Mouse (Mus musculus) olfactory bulb, adult 2 months (tissue): ENCODE measurements around the gene Fsd2. TPM values are rescaled to one million over a fixed set of nuclear protein-coding genes. Genes with fewer than 3 reads are reported as not detected.

Experiments
- H3K27ac ChIP-seq: fragments of 200-500 bp; 2 replicates; pipeline ENCODE4 v1.5.1; 2012; ENCODE audit warnings: low read depth, low read length; ENCODE audit not compliant: insufficient read depth
- H3K4me1 ChIP-seq: fragments of 200-500 bp; 2 replicates; pipeline ENCODE4 v1.6.1; 2012; ENCODE audit warnings: low read length; ENCODE audit not compliant: control insufficient read depth, insufficient read depth
- H3K4me3 ChIP-seq: fragments of 200-500 bp; 2 replicates; pipeline ENCODE4 v1.5.1; 2012; ENCODE audit warnings: mild to moderate bottlenecking, low read depth, low read length, moderate library complexity; ENCODE audit not compliant: insufficient read depth
- CTCF ChIP-seq: fragments of 200-500 bp; IDR thresholded peaks from 2 replicates; pipeline ENCODE4 v1.5.1; 2012; ENCODE audit warnings: low read depth, mild to moderate bottlenecking, low read length, moderate library complexity; ENCODE audit not compliant: insufficient read depth
- POLR2A ChIP-seq: fragments of 200-500 bp; IDR thresholded peaks from 2 replicates; pipeline ENCODE4 v1.6.1; 2012; ENCODE audit warnings: mild to moderate bottlenecking, low read depth, low read length, moderate library complexity; ENCODE audit not compliant: insufficient read depth
- WGBS: fragments of 180-500 bp; shearing (Covaris S2); methylation state at CpG from one replicate; pipeline ENCODE4 v1.1.7; 2018; 5-methylcytosine and 5-hydroxymethylcytosine counted together
- polyA plus RNA-seq: library from polyadenylated mRNA; stranded (reverse); fragments of >200 nt; gene quantifications from 2 replicates; pipeline ENCODE4 v1.2.4, GENCODE M21; 2012; ENCODE audit warnings: low replicate concordance; ENCODE audit not compliant: missing spikeins, insufficient read depth, insufficient read length

Gene Fsd2
- polyA plus RNA-seq, 1 experiment, result not detected

- H3K4me3 ChIP-seq, result no peak overlapping the region
- peaks cover 6% of the 10 kb centered on the region; the same call in 1 of the 2 replicates for H3K4me1 ChIP-seq
- 97% methylated on average over 1 of the region's 1 CpGs for WGBS
- TF ChIP-seq CTCF, result no peak
- no peak for TF ChIP-seq POLR2A
- H3K27ac ChIP-seq, result no peak overlapping the region
Measured at GRCm38 (mm10) chr7:81597660-81598059, 30.9 kb upstream of the Fsd2 start.

GRCm38 (mm10) chr7:81596086-81596485 lies 29.3 kb upstream of the Fsd2 start:
- Histone ChIP-seq H3K4me3 (no peak overlapping the region), H3K4me1 (peaks cover 6% of the 10 kb centered on the region; the same call in 1 of the 2 replicates), H3K27ac (no peak overlapping the region)
- TF ChIP-seq POLR2A, result no peak
- no peak for TF ChIP-seq CTCF
- WGBS, result 85% methylated on average over 6 of the region's 6 CpGs

- 84% methylated on average over 5 of the region's 5 CpGs for WGBS
- TF ChIP-seq POLR2A (no peak), CTCF (no peak)
- peaks cover 4% of the 10 kb centered on the region; the same call in 1 of the 2 replicates for H3K4me1 ChIP-seq
- no peak overlapping the region for H3K27ac ChIP-seq
- no peak overlapping the region for H3K4me3 ChIP-seq
Measured at GRCm38 (mm10) chr7:81595056-81595455, 28.3 kb upstream of the Fsd2 start.

GRCm38 (mm10) chr7:81593387-81593786 lies 26.6 kb upstream of the Fsd2 start:
- TF ChIP-seq POLR2A (no peak), CTCF (no peak)
- H3K4me3 ChIP-seq, result no peak overlapping the region
- H3K4me1 ChIP-seq, result no peaks in the 10 kb centered on the region; the same call in 1 of the 2 replicates
- WGBS, result 93% methylated on average over 8 of the region's 8 CpGs
- no peak overlapping the region for H3K27ac ChIP-seq

- no peak overlapping the region for H3K27ac ChIP-seq
- no peak for TF ChIP-seq POLR2A
- TF ChIP-seq CTCF, result no peak
- no peaks in the 10 kb centered on the region; the same call in 1 of the 2 replicates for H3K4me1 ChIP-seq
- 89% methylated on average over 9 of the region's 9 CpGs for WGBS
- no peak overlapping the region for H3K4me3 ChIP-seq
Measured at GRCm38 (mm10) chr7:81592686-81593085, 25.9 kb upstream of the Fsd2 start.

GRCm38 (mm10) chr7:81587238-81587637 lies 20.5 kb upstream of the Fsd2 start:
- 96% methylated on average over 4 of the region's 4 CpGs for WGBS
- H3K4me3 ChIP-seq, result no peak overlapping the region
- no peak overlapping the region for H3K27ac ChIP-seq
- TF ChIP-seq POLR2A (no peak), CTCF (no peak)
- no peaks in the 10 kb centered on the region for H3K4me1 ChIP-seq

- Histone ChIP-seq H3K27ac (no peak overlapping the region), H3K4me1 (no peaks in the 10 kb centered on the region), H3K4me3 (no peak overlapping the region)
- TF ChIP-seq CTCF, result no peak
- TF ChIP-seq POLR2A, result no peak
- 95% methylated on average over 7 of the region's 7 CpGs for WGBS
Measured at GRCm38 (mm10) chr7:81585326-81585725, 18.6 kb upstream of the Fsd2 start.

- WGBS, result 70% methylated on average over 3 of the region's 3 CpGs
- no peak overlapping the region for H3K4me3 ChIP-seq
- H3K27ac ChIP-seq, result no peak overlapping the region
- TF ChIP-seq CTCF, result no peak
- TF ChIP-seq POLR2A, result no peak
- H3K4me1 ChIP-seq, result no peaks in the 10 kb centered on the region
Measured at GRCm38 (mm10) chr7:81583512-81583911, 16.8 kb upstream of the Fsd2 start.

GRCm38 (mm10) chr7:81579312-81579711 lies 12.6 kb upstream of the Fsd2 start:
- Histone ChIP-seq H3K4me3 (no peak overlapping the region), H3K4me1 (peaks cover 5% of the 10 kb centered on the region; the same call in 1 of the 2 replicates), H3K27ac (no peak overlapping the region)
- WGBS, result 94% methylated on average over 5 of the region's 5 CpGs
- no peak for TF ChIP-seq CTCF
- TF ChIP-seq POLR2A, result no peak

- Histone ChIP-seq H3K4me1 (peaks cover 8% of the 10 kb centered on the region; the same call in 1 of the 2 replicates), H3K4me3 (no peak overlapping the region), H3K27ac (no peak overlapping the region)
- TF ChIP-seq CTCF, result no peak
- TF ChIP-seq POLR2A, result no peak
- WGBS, result 90% methylated on average over 7 of the region's 7 CpGs
Measured at GRCm38 (mm10) chr7:81578413-81578812, 11.7 kb upstream of the Fsd2 start.
